Mouse (Mus musculus) embryonic fibroblast, embryonic 13.5 days (primary cell): ENCODE measurements around the gene Msmp.

Experiments
- CTCF ChIP-seq: IDR thresholded peaks from 2 replicates; pipeline ENCODE4 v1.5.1; 2011; ENCODE audit warnings: mild to moderate bottlenecking, control low read depth, low read length, moderate library complexity, borderline replicate concordance; ENCODE audit not compliant: insufficient read depth
- POLR2A ChIP-seq: IDR thresholded peaks from 2 replicates; pipeline ENCODE4 v1.6.1; 2011; ENCODE audit warnings: low read depth, mild to moderate bottlenecking, control low read depth, low read length, moderate library complexity

DNA sequence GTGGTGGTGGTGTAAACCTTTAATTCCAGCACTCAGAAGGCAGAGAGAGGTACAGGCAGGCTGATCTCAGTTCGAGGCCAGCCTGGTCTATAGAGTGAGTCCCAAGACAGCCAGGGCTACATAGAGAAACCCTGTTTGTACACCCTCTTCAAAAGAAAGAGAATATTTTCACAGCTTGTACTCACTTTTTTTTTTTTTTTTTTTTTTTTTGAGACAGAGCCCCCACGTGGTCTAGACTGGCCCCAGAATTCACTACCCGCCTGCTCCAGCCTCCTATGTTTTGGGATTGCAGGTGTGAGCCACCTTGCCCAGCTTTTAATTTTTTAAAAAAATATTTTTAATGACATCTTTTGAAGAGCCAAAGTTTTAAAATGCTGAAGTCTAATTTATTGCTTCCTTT, 19.8 kb upstream of the Msmp start:
- TF ChIP-seq CTCF (no peak), POLR2A (no peak)
